Mouse (Mus musculus): ENCODE measurements at regions not wholly inside any gene's neighbourhood (a gene's known extent, or its start where the extent isn't known, plus 50 kb on each side); places are given as distances from the start of the nearest gene placed in this dataset.

DNA sequence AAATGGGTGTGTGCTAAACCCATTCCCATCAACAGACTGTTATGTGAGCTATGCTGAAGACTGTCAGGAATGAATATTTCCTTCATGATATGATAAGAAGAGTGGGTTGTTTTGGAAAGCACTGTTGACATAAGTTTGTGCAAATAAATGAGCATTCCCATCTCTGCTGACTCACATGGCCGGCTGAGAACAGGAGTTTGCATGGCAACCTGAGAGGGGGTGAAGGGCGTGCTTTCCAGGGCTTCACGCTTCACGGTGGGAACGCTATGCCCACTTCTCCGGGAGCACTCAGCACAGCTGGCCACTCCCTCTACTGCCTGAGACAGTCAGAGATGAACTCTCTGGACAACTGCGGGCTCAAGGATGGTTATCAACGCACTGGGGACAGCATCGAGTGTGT lies 348.9 kb upstream of the Slc24a5 start:
- no peak for ATAC-seq (ENCODE audit: insufficient read depth)
- 53% methylated on average over 9 of the region's 9 CpGs for WGBS (ENCODE audit: insufficient replicate concordance)

DNA sequence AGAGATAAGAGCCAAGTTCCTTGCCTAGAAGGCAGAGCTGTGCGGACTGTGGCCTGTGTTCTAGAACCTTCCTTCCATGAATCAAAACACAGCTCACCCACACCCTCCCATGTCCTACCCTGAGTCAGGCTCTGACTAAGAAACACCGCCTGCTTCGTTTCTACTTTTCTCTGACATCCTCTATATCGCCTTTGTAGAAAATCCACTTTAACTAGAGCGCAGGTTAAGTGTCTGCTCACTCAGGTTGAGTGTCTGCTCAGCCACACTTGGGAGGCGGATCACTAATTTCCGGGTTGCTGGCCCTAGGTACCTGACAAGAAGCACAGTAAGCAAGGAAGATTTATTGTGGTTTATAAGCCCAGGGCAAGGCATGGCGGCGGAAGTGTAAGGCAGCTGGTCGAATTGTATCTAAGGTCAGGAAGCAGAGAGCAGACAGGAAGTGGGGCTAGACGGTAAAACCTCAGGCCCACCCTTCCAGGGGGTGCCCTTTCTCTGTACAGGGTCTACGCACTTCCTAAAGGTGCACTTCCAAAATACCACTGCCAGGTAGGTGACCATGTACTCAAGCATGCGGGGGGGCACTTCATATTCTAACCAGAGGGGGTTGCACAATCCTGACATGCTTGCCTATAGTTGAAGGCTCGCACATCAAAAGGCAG lies 348.0 kb upstream of the Slc24a5 start:
- Histone ChIP-seq H3K4me2 (no peak overlapping the region), H3K9me3 (replicated peaks) (no peaks in the 10 kb centered on the region), H3K36me3 (replicated peaks) (no peaks in the 10 kb centered on the region), H3K9ac (no peak overlapping the region), H3K27me3 (no peaks in the 10 kb centered on the region), H3K4me3 (replicated peaks) (no peak overlapping the region), H3K4me1 (replicated peaks) (no peaks in the 10 kb centered on the region), H3K27ac (replicated peaks) (no peak overlapping the region)
- ATAC-seq (ENCODE audit: insufficient read depth), result 0 out of 2 replicates have a peak, but pooled peaks have one; percentile 25
- WGBS (ENCODE audit: insufficient replicate concordance), result 16% methylated on average over 14 of the region's 14 CpGs

More for the DNA sequence above, 348.9 kb upstream of the Slc24a5 start:
- Histone ChIP-seq H3K4me3 (replicated peaks) (no peak overlapping the region), H3K9ac (no peak overlapping the region), H3K9me3 (replicated peaks) (no peaks in the 10 kb centered on the region), H3K36me3 (replicated peaks) (no peaks in the 10 kb centered on the region), H3K27me3 (no peaks in the 10 kb centered on the region), H3K27ac (replicated peaks) (no peak overlapping the region), H3K4me2 (no peak overlapping the region), H3K4me1 (replicated peaks) (no peaks in the 10 kb centered on the region)

DNA sequence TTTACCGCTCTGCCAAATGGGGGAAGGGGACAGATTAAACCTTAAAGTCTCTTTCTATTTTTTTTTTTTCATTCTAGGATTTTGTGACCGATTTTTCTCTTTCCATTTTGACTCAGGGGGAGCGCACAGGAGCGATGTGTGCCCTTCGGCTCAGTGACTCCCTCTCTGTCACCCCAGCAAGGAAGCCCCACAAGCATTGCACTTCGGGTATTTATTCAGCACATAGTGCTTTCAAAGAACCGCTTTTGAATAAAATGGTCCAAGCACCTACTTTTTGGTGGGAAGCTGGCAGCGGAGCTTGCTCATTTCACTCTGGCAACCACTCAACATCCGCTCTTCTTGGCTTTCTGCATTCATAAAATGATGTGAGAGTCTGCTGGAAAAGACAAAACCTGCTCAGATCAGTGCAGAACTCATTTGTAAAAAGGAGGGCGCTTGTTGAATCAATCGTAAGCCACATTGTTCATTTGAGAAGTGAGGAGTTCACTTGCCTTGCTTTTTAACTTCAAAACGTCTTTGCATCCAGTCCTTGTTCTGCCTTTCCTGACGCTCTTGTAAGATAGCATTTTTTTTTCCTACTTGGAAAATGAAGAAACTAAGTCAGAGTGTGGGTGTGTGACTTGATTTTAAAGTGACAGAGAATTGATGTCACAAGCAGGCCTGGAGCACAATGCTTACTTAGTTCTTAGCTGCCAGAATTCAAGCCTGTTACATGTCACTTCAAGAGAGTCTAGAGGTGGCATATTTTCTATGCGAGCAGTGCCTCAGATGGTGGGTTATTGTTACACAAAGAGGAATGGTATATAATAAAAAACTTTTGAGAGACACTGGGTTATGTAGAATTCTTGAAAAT lies 347.1 kb upstream of the Slc24a5 start:
- Histone ChIP-seq H3K27me3 (no peaks in the 10 kb centered on the region), H3K9me3 (replicated peaks) (no peaks in the 10 kb centered on the region), H3K4me1 (replicated peaks) (no peaks in the 10 kb centered on the region), H3K27ac (replicated peaks) (no peak overlapping the region), H3K4me2 (no peak overlapping the region), H3K4me3 (replicated peaks) (no peak overlapping the region), H3K36me3 (replicated peaks) (no peaks in the 10 kb centered on the region), H3K9ac (no peak overlapping the region)
- 54% methylated on average over 14 of the region's 14 CpGs for WGBS (ENCODE audit: insufficient replicate concordance)
- ATAC-seq (ENCODE audit: insufficient read depth), result no peak

- no peak for ATAC-seq (ENCODE audit: insufficient read depth)
- no peaks in the 10 kb centered on the region for H3K36me3 ChIP-seq (replicated peaks)
- WGBS (ENCODE audit: insufficient replicate concordance), result 30% methylated on average over 4 of the region's 4 CpGs
Observed at GRCm38 (mm10) chr2:124724171-124724570, 343.8 kb upstream of the Slc24a5 start.

DNA sequence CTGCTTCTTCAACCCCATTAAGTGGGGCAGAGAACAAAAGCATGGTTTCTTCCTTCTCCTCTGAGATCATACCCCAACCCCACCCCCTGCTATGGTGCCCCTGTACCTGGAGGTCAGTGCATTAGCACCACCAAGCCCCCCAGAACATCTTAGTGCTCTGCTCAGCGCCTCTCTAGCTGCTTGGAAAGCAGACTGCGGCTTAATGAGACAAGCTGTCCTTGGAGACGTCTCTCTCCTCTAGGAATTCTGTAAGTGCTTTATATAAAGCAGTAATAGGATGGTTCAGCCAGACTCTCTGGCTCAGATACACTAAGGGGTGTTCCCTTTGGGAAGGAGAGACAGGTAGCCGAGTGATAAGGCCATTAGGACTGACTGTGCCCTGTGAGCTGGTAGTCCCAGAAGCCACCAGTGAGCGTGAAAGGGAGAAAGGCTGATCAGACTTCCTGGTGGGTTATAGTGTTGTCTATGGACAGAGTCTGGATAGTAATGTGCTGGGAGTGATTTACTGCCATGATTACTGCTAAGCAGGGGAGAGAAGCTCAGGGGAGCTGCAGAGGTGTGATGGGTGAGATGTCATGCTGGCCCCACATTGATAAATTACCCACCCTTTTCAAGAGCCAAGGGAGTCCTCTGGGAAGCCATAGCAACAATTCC lies 343.0 kb upstream of the Slc24a5 start:
- Histone ChIP-seq H3K9ac (no peak overlapping the region), H3K4me1 (replicated peaks) (no peaks in the 10 kb centered on the region), H3K36me3 (replicated peaks) (no peaks in the 10 kb centered on the region), H3K4me3 (replicated peaks) (no peak overlapping the region), H3K27ac (replicated peaks) (no peak overlapping the region), H3K4me2 (no peak overlapping the region), H3K9me3 (replicated peaks) (no peaks in the 10 kb centered on the region), H3K27me3 (no peaks in the 10 kb centered on the region)
- WGBS (ENCODE audit: insufficient replicate concordance), result 48% methylated on average over 5 of the region's 5 CpGs
- ATAC-seq (ENCODE audit: insufficient read depth), result no peak

More at GRCm38 (mm10) chr2:124724171-124724570, 343.8 kb upstream of the Slc24a5 start:
- no peak overlapping the region for H3K27ac ChIP-seq (replicated peaks)
- no peaks in the 10 kb centered on the region for H3K4me1 ChIP-seq (replicated peaks)
- no peak overlapping the region for H3K4me2 ChIP-seq
- no peaks in the 10 kb centered on the region for H3K9me3 ChIP-seq (replicated peaks)
- H3K27me3 ChIP-seq, result no peaks in the 10 kb centered on the region
- H3K4me3 ChIP-seq (replicated peaks), result no peak overlapping the region
- no peak overlapping the region for H3K9ac ChIP-seq

DNA sequence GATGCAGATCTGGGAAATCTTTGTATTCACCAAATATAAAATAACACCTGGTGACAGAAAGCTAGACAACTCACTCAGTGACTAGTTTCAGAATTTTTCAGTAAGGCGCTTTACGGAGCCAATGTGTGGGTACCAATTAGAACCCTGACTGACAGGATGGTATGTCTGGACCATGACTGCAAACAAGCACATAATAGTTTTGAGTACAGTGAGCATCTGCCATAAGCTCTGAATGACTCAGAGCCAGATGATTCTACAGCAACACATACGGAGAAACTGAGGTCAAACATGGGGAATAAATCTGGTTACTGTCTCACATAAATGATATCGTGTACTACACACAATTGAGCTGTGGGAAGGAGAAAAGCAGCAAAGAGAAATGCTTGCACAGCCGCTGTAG lies 339.9 kb upstream of the Slc24a5 start:
- 68% methylated on average over 5 of the region's 5 CpGs for WGBS (ENCODE audit: insufficient replicate concordance)
- Histone ChIP-seq H3K36me3 (replicated peaks) (no peaks in the 10 kb centered on the region), H3K27ac (replicated peaks) (no peak overlapping the region), H3K4me1 (replicated peaks) (no peaks in the 10 kb centered on the region), H3K9me3 (replicated peaks) (no peaks in the 10 kb centered on the region), H3K9ac (no peak overlapping the region), H3K4me2 (no peak overlapping the region), H3K27me3 (no peaks in the 10 kb centered on the region), H3K4me3 (replicated peaks) (no peak overlapping the region)
- no peak for ATAC-seq (ENCODE audit: insufficient read depth)

GRCm38 (mm10) chr2:124732593-124732992 lies 335.3 kb upstream of the Slc24a5 start:
- no peak overlapping the region for H3K4me2 ChIP-seq
- H3K4me1 ChIP-seq (replicated peaks), result no peaks in the 10 kb centered on the region
- ATAC-seq (ENCODE audit: insufficient read depth), result no peak
- H3K27ac ChIP-seq (replicated peaks), result no peak overlapping the region
- no peaks in the 10 kb centered on the region for H3K36me3 ChIP-seq (replicated peaks)
- H3K9me3 ChIP-seq (replicated peaks), result no peaks in the 10 kb centered on the region
- no peak overlapping the region for H3K9ac ChIP-seq
- 14% methylated on average over 2 of the region's 2 CpGs for WGBS (ENCODE audit: insufficient replicate concordance)
- no peak overlapping the region for H3K4me3 ChIP-seq (replicated peaks)
- H3K27me3 ChIP-seq, result no peaks in the 10 kb centered on the region

DNA sequence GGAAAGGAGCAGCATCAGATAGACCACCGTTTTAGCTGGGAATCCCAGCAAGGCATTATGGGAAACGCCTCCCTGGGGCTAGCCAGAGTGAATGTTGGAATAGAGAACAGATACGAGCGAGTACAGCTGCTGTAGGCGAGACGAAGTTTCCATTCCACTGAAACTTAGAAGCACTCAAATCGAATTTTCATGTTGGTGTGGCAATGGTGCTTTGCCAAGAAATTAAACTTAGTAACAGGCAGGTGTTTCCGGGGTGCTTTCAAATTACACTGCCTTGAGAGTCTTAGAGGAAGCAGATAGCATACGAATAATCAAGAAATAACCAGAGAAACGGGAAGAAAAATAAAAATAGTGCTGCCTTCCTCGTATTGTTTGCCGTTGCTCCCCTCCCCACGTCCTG lies 327.1 kb upstream of the Slc24a5 start:
- no peak for ATAC-seq (ENCODE audit: insufficient read depth)
- Histone ChIP-seq H3K4me2 (no peak overlapping the region), H3K27me3 (no peaks in the 10 kb centered on the region), H3K27ac (replicated peaks) (no peak overlapping the region), H3K36me3 (replicated peaks) (no peaks in the 10 kb centered on the region), H3K9me3 (replicated peaks) (no peaks in the 10 kb centered on the region), H3K4me1 (replicated peaks) (no peaks in the 10 kb centered on the region), H3K4me3 (replicated peaks) (no peak overlapping the region), H3K9ac (no peak overlapping the region)
- WGBS (ENCODE audit: insufficient replicate concordance), result 25% methylated on average over 13 of the region's 13 CpGs

DNA sequence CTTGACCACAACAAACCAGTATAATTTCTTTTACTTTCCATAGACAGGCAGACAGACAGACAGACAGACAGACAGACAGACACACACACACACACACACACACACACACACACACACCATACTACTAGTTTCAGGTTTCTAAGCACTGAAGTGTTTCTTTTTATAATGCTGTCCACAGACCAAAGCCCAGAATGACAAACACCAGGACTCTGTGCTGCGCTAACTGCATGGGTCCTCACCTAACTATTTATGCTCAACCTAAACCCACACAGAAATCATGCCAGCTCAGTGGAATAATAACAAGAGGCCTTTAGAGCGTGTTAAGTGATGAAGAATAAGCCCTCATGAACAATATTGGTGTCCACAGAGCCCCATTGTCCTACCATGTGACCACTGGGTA lies 325.0 kb upstream of the Slc24a5 start:
- no peaks in the 10 kb centered on the region for H3K4me1 ChIP-seq (replicated peaks)
- H3K9ac ChIP-seq, result no peak overlapping the region
- H3K27me3 ChIP-seq, result no peaks in the 10 kb centered on the region
- H3K36me3 ChIP-seq (replicated peaks), result no peaks in the 10 kb centered on the region
- H3K9me3 ChIP-seq (replicated peaks), result no peaks in the 10 kb centered on the region
- H3K4me3 ChIP-seq (replicated peaks), result no peak overlapping the region
- WGBS (ENCODE audit: insufficient replicate concordance), result 59% methylated on average over 2 of the region's 2 CpGs
- H3K27ac ChIP-seq (replicated peaks), result no peak overlapping the region
- no peak for ATAC-seq (ENCODE audit: insufficient read depth)
- H3K4me2 ChIP-seq, result no peak overlapping the region

DNA sequence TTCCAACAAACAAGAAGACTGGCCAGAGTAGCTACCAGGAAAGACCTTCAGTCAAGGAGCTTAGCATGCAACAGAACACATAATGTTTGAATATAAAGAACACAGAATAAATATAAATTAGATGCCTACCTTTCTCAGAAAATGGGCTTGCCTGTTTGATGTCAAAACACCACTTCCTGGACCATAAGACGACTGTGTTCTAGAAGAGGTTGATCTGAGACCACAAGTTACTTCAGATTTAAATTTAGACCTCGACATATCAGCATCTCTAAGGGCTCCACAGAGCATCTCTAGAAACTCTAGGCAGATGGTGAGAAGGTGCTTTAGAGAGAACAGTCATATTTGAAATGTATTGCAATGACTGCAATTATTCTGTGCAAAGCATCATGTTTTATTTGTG lies 322.9 kb upstream of the Slc24a5 start:
- no peak for ATAC-seq (ENCODE audit: insufficient read depth)
- Histone ChIP-seq H3K9me3 (replicated peaks) (no peaks in the 10 kb centered on the region), H3K4me1 (replicated peaks) (no peaks in the 10 kb centered on the region), H3K27ac (replicated peaks) (no peak overlapping the region), H3K36me3 (replicated peaks) (no peaks in the 10 kb centered on the region), H3K4me3 (replicated peaks) (no peak overlapping the region), H3K27me3 (no peaks in the 10 kb centered on the region), H3K4me2 (no peak overlapping the region), H3K9ac (no peak overlapping the region)
- WGBS (ENCODE audit: insufficient replicate concordance), result 28% methylated on average over 2 of the region's 2 CpGs

DNA sequence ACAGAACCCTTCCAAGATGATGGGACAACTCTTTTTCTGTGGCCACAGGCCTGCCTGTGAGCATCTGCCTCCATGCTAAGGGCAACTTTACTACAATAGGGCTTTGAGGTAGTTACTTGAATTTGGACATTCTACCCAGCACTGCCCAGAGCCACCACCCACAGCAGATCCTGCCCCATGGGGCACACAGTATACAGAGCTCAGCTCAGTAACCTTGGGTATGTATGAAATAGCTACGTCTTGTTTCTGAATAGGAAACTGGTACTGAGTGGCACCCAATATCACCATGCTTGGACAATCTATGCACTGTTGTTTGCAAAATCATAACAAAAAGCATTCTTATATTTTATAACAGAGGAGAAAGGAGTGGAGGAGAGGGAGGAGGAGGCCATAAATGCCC lies 320.8 kb upstream of the Slc24a5 start:
- no peak for ATAC-seq (ENCODE audit: insufficient read depth)
- H3K9ac ChIP-seq, result no peak overlapping the region
- no peak overlapping the region for H3K27ac ChIP-seq (replicated peaks)
- H3K4me1 ChIP-seq (replicated peaks), result no peaks in the 10 kb centered on the region
- no peaks in the 10 kb centered on the region for H3K9me3 ChIP-seq (replicated peaks)
- no peaks in the 10 kb centered on the region for H3K36me3 ChIP-seq (replicated peaks)
- H3K4me3 ChIP-seq (replicated peaks), result no peak overlapping the region
- WGBS (ENCODE audit: insufficient replicate concordance), result 71% methylated on average over 1 of the region's 1 CpGs
- H3K27me3 ChIP-seq, result no peaks in the 10 kb centered on the region
- no peak overlapping the region for H3K4me2 ChIP-seq

All from liver, embryonic 15.5 days (tissue).